Mouse (Mus musculus): ENCODE measurements at regions not wholly inside any gene's neighbourhood (a gene's known extent, or its start where the extent isn't known, plus 50 kb on each side); places are given as distances from the start of the nearest gene placed in this dataset.

DNA sequence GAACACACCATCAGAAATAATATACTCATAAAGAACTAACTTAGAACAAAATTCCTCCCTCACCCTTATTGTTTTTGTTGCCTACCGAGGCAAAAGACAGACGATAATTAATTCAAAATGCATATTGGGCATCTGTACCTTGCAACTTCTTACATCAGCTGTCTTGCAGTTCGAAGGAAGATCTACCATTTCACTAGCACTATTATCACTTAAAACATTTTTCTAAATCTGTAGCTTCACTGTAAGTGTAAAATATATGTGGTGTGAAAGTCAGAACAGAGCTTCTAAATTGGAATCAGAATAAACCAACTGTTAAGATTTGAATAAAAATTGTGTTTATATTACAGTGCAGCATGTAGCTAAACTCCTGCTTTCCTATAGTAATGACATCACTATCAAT lies 562.4 kb upstream of the Atp10a start:
- Histone ChIP-seq H3K9ac (no peak overlapping the region), H3K9me3 (replicated peaks) (no peaks in the 10 kb centered on the region), H3K27me3 (no peaks in the 10 kb centered on the region), H3K4me1 (no peaks in the 10 kb centered on the region), H3K4me3 (replicated peaks) (no peak overlapping the region), H3K4me2 (replicated peaks) (no peak overlapping the region), H3K27ac (replicated peaks) (no peak overlapping the region), H3K36me3 (no peaks in the 10 kb centered on the region)
- ATAC-seq (ENCODE audit: insufficient number of reproducible peaks, low FRiP score, low TSS enrichment, low read depth) = no peak
- 69% methylated on average over 3 of the region's 3 CpGs for WGBS

GRCm38 (mm10) chr7:58078825-58079224 lies 569.0 kb upstream of the Gabra5 start:
- 73% methylated on average over 2 of the region's 2 CpGs for WGBS
- H3K9ac ChIP-seq = no peak overlapping the region

GRCm38 (mm10) chr7:58032975-58033374 lies 523.1 kb upstream of the Gabra5 start:
- H3K27ac ChIP-seq (replicated peaks) = no peak overlapping the region
- no peak overlapping the region for H3K9ac ChIP-seq
- H3K4me1 ChIP-seq = no peaks in the 10 kb centered on the region
- no peak overlapping the region for H3K4me3 ChIP-seq (replicated peaks)
- H3K36me3 ChIP-seq = no peaks in the 10 kb centered on the region
- H3K4me2 ChIP-seq (replicated peaks) = no peak overlapping the region
- no peak for ATAC-seq (ENCODE audit: insufficient number of reproducible peaks, low FRiP score, low TSS enrichment, low read depth)
- no peaks in the 10 kb centered on the region for H3K27me3 ChIP-seq
- H3K9me3 ChIP-seq (replicated peaks) = no peaks in the 10 kb centered on the region
- 78% methylated on average over 1 of the region's 1 CpGs for WGBS

More at GRCm38 (mm10) chr7:58078825-58079224, 569.0 kb upstream of the Gabra5 start:
- no peak overlapping the region for H3K27ac ChIP-seq (replicated peaks)
- no peaks in the 10 kb centered on the region for H3K27me3 ChIP-seq
- ATAC-seq (ENCODE audit: insufficient number of reproducible peaks, low FRiP score, low TSS enrichment, low read depth) = no peak
- no peak overlapping the region for H3K4me3 ChIP-seq (replicated peaks)
- H3K4me2 ChIP-seq (replicated peaks) = no peak overlapping the region
- no peaks in the 10 kb centered on the region for H3K4me1 ChIP-seq
- no peaks in the 10 kb centered on the region for H3K36me3 ChIP-seq
- H3K9me3 ChIP-seq (replicated peaks) = no peaks in the 10 kb centered on the region

GRCm38 (mm10) chr7:58032111-58032510 lies 522.3 kb upstream of the Gabra5 start:
- Histone ChIP-seq H3K4me3 (replicated peaks) (no peak overlapping the region), H3K9ac (no peak overlapping the region), H3K4me2 (replicated peaks) (no peak overlapping the region), H3K36me3 (no peaks in the 10 kb centered on the region), H3K4me1 (no peaks in the 10 kb centered on the region), H3K9me3 (replicated peaks) (no peaks in the 10 kb centered on the region), H3K27me3 (no peaks in the 10 kb centered on the region), H3K27ac (replicated peaks) (no peak overlapping the region)
- ATAC-seq (ENCODE audit: insufficient number of reproducible peaks, low FRiP score, low TSS enrichment, low read depth) = no peak
- 86% methylated on average over 1 of the region's 1 CpGs for WGBS

GRCm38 (mm10) chr7:57992406-57993223 lies 482.8 kb upstream of the Gabra5 start:
- H3K4me1 ChIP-seq = no peaks in the 10 kb centered on the region
- no peak overlapping the region for H3K4me2 ChIP-seq (replicated peaks)
- H3K4me3 ChIP-seq (replicated peaks) = no peak overlapping the region
- no peaks in the 10 kb centered on the region for H3K27me3 ChIP-seq
- H3K36me3 ChIP-seq = no peaks in the 10 kb centered on the region
- H3K9me3 ChIP-seq (replicated peaks) = no peaks in the 10 kb centered on the region
- ATAC-seq (ENCODE audit: insufficient number of reproducible peaks, low FRiP score, low TSS enrichment, low read depth) = 0 out of 2 replicates have a peak, but pooled peaks have one; percentile 7
- 66% methylated on average over 11 of the region's 11 CpGs for WGBS
- H3K27ac ChIP-seq (replicated peaks) = no peak overlapping the region
- no peak overlapping the region for H3K9ac ChIP-seq

DNA sequence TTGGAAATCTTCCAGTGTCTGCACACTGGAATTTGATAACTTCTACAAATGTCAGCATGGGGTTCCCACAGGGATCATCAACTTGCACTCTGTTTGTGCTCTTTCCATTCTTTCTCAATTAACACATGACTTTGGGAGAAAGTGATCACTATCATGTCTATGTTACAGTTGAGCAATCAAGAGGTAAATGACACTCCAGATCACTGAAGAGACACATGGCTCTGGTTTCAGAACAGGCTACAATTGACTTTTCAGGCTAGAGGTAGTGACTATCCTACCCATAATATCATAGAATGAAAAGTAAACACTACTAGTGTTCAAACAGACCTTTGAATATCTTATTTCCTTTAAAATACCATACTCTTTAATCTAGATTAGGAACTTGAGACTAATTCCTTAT lies 473.3 kb upstream of the Gabra5 start:
- H3K4me2 ChIP-seq (replicated peaks) = no peak overlapping the region
- H3K27ac ChIP-seq (replicated peaks) = no peak overlapping the region
- no peaks in the 10 kb centered on the region for H3K27me3 ChIP-seq
- no peaks in the 10 kb centered on the region for H3K4me1 ChIP-seq
- no peaks in the 10 kb centered on the region for H3K9me3 ChIP-seq (replicated peaks)
- no peak for ATAC-seq (ENCODE audit: insufficient number of reproducible peaks, low FRiP score, low TSS enrichment, low read depth)
- no peak overlapping the region for H3K9ac ChIP-seq
- H3K36me3 ChIP-seq = no peaks in the 10 kb centered on the region
- H3K4me3 ChIP-seq (replicated peaks) = no peak overlapping the region

DNA sequence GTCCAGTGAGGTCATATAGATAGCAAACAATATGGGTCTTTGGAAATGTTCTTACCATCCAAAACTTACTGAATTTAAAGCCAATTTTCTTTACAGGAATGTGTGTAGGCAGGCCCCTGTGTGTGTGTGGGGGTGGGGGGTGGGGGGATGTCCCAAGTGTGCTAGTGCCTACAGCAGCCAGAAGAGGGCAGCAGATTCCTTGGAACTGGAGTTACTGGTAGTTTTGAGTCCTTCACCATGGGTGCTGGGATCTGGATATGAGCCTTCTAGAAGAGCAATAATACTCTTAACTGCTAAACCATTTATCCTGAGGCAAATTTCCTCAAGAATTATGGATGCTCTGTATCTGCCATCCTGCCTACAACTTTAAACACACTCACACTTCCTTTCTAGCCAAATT lies 456.4 kb upstream of the Gabra5 start:
- ATAC-seq (ENCODE audit: insufficient number of reproducible peaks, low FRiP score, low TSS enrichment, low read depth) = no peak
- Histone ChIP-seq H3K36me3 (no peaks in the 10 kb centered on the region), H3K4me2 (replicated peaks) (no peak overlapping the region)

GRCm38 (mm10) chr7:57958871-57959270 lies 449.0 kb upstream of the Gabra5 start:
- ATAC-seq (ENCODE audit: insufficient number of reproducible peaks, low FRiP score, low TSS enrichment, low read depth) = no peak
- H3K4me3 ChIP-seq (replicated peaks) = no peak overlapping the region
- no peak overlapping the region for H3K4me2 ChIP-seq (replicated peaks)
- no peaks in the 10 kb centered on the region for H3K4me1 ChIP-seq
- no peaks in the 10 kb centered on the region for H3K36me3 ChIP-seq
- H3K9me3 ChIP-seq (replicated peaks) = no peaks in the 10 kb centered on the region
- no peak overlapping the region for H3K27ac ChIP-seq (replicated peaks)
- no peaks in the 10 kb centered on the region for H3K27me3 ChIP-seq
- no peak overlapping the region for H3K9ac ChIP-seq

More for the DNA sequence above, 456.4 kb upstream of the Gabra5 start:
- Histone ChIP-seq H3K27ac (replicated peaks) (no peak overlapping the region), H3K9ac (no peak overlapping the region), H3K27me3 (no peaks in the 10 kb centered on the region), H3K9me3 (replicated peaks) (no peaks in the 10 kb centered on the region), H3K4me1 (no peaks in the 10 kb centered on the region), H3K4me3 (replicated peaks) (no peak overlapping the region)

Measured in embryonic facial prominence, embryonic 15.5 days (tissue).